Mouse (Mus musculus) neural tube, embryonic 12.5 days (tissue): ENCODE results near the gene A530032D15Rik. TPM values are rescaled to one million over a fixed set of nuclear protein-coding genes. Genes with fewer than 3 reads are reported as not detected.
"Not testable (repeated sequence)": the region's sequence is repeated elsewhere in the genome, so short reads cannot be mapped to it uniquely, and the experiment has no call there.

ENCODE experiments used
- ATAC-seq: fragments of 200-750 bp; cut with Nextera tagmentation; 2 replicates; pipeline ENCODE4 v1.8.0; 2017; ENCODE audit warnings: low read depth, mild to moderate bottlenecking, moderate TSS enrichment, moderate library complexity; ENCODE audit not compliant: low FRiP score
- H3K27ac ChIP-seq: fragments of 300-500 bp; sonication (generic); 2 replicates; pipeline ENCODE4 v1.5.1; 2016
- H3K27me3 ChIP-seq: fragments of 300-500 bp; sonication (generic); replicated peaks from 2 replicates; pipeline ENCODE4 v1.6.1; 2016; ENCODE audit warnings: mild to moderate bottlenecking
- H3K36me3 ChIP-seq: fragments of 300-500 bp; sonication (generic); 2 replicates; pipeline ENCODE4 v1.6.1; 2016; ENCODE audit warnings: mild to moderate bottlenecking
- H3K4me1 ChIP-seq: fragments of 300-500 bp; sonication (generic); 2 replicates; pipeline ENCODE4 v1.6.1; 2016
- H3K4me2 ChIP-seq: fragments of 300-500 bp; sonication (generic); replicated peaks from 2 replicates; pipeline ENCODE4 v1.6.1; 2016; ENCODE audit warnings: mild to moderate bottlenecking
- H3K4me3 ChIP-seq: fragments of 300-500 bp; sonication (generic); 2 replicates; pipeline ENCODE4 v1.5.1; 2016
- H3K9ac ChIP-seq: fragments of 300-500 bp; sonication (generic); 2 replicates; pipeline ENCODE4 v1.6.1; 2016; ENCODE audit warnings: mild to moderate bottlenecking
- H3K9me3 ChIP-seq: fragments of 300-500 bp; sonication (generic); 2 replicates; pipeline ENCODE4 v1.6.1; 2016; ENCODE audit warnings: mild to moderate bottlenecking
- WGBS: fragments of 180-500 bp; shearing (Covaris S2); methylation state at CpG from one replicate; pipeline ENCODE4 v1.1.7; 2016; 5-methylcytosine and 5-hydroxymethylcytosine counted together
- polyA plus RNA-seq: library from polyadenylated mRNA; unstranded; fragments of >200 nt; fragmentation: Nextera tagmentation; extraction: Ambion mirVana; gene quantifications from 2 replicates; pipeline ENCODE4 v1.2.1, GENCODE M21; 2016

The A530032D15Rik gene
- polyA plus RNA-seq, 1 experiment from 2014 or later: not detected

- not testable (repeated sequence) for H3K36me3 ChIP-seq, H3K4me3 ChIP-seq, H3K27me3 ChIP-seq, H3K9me3 ChIP-seq, H3K4me2 ChIP-seq, ATAC-seq, H3K9ac ChIP-seq, H3K27ac ChIP-seq, H3K4me1 ChIP-seq
- 89% methylated on average over 4 of the region's 4 CpGs for WGBS
These were observed 4.3 kb downstream of the A530032D15Rik start for GRCm38 (mm10) chr1:85105336-85105735.

GRCm38 (mm10) chr1:85101754-85102153 is 7.9 kb downstream of the A530032D15Rik start:
- WGBS: 87% methylated on average over 4 of the region's 4 CpGs
- not testable (repeated sequence) for H3K27ac ChIP-seq, H3K9me3 ChIP-seq, H3K9ac ChIP-seq, H3K4me1 ChIP-seq, H3K27me3 ChIP-seq, H3K36me3 ChIP-seq, H3K4me2 ChIP-seq, H3K4me3 ChIP-seq, ATAC-seq

- H3K9ac ChIP-seq, H3K4me3 ChIP-seq: not testable (repeated sequence)
These were observed 9.8 kb downstream of the A530032D15Rik start, which contains the start of gene Gm10553 for GRCm38 (mm10) chr1:85099864-85100263. TSS of gene Gm10553 (plus strand) at chr1:85100164.

GRCm38 (mm10) chr1:85099081-85099480 is 10.6 kb downstream of the A530032D15Rik start:
- WGBS: 85% methylated on average over 7 of the region's 7 CpGs
- not testable (repeated sequence) for H3K27ac ChIP-seq, ATAC-seq, H3K27me3 ChIP-seq, H3K9ac ChIP-seq, H3K4me1 ChIP-seq, H3K4me3 ChIP-seq, H3K36me3 ChIP-seq, H3K9me3 ChIP-seq, H3K4me2 ChIP-seq

More at GRCm38 (mm10) chr1:85099864-85100263, 9.8 kb downstream of the A530032D15Rik start, which contains the start of gene Gm10553:
- 77% methylated on average over 1 of the region's 1 CpGs for WGBS
- H3K27ac ChIP-seq, H3K36me3 ChIP-seq, H3K27me3 ChIP-seq, ATAC-seq, H3K4me1 ChIP-seq, H3K4me2 ChIP-seq, H3K9me3 ChIP-seq: not testable (repeated sequence)

GRCm38 (mm10) chr1:85093011-85093572 is 16.6 kb downstream of the A530032D15Rik start:
- H3K4me3 ChIP-seq, H3K4me2 ChIP-seq, H3K9ac ChIP-seq, H3K27me3 ChIP-seq, H3K4me1 ChIP-seq, H3K36me3 ChIP-seq, H3K27ac ChIP-seq, ATAC-seq: not testable (repeated sequence)
- WGBS: 85% methylated on average over 6 of the region's 7 CpGs
- H3K9me3 ChIP-seq: peaks cover 10% of the 10 kb centered on the region; the same call in 1 of the 2 replicates

GRCm38 (mm10) chr1:85092169-85092568 is 17.5 kb downstream of the A530032D15Rik start:
- H3K27me3 ChIP-seq, H3K4me3 ChIP-seq, H3K27ac ChIP-seq, H3K9me3 ChIP-seq, H3K4me2 ChIP-seq, ATAC-seq, H3K4me1 ChIP-seq, H3K9ac ChIP-seq, H3K36me3 ChIP-seq: not testable (repeated sequence)
- 40% methylated on average over 1 of the region's 3 CpGs for WGBS

GRCm38 (mm10) chr1:85086211-85086610 is 23.4 kb downstream of the A530032D15Rik start:
- not testable (repeated sequence) for H3K27ac ChIP-seq, H3K27me3 ChIP-seq, H3K9ac ChIP-seq, H3K4me3 ChIP-seq, H3K36me3 ChIP-seq, H3K4me2 ChIP-seq, H3K9me3 ChIP-seq, H3K4me1 ChIP-seq, ATAC-seq
- WGBS: 68% methylated on average over 1 of the region's 1 CpGs

- WGBS: 70% methylated on average over 3 of the region's 3 CpGs
- not testable (repeated sequence) for H3K9ac ChIP-seq, H3K4me2 ChIP-seq, H3K4me1 ChIP-seq, ATAC-seq, H3K27me3 ChIP-seq, H3K36me3 ChIP-seq, H3K9me3 ChIP-seq, H3K4me3 ChIP-seq, H3K27ac ChIP-seq
These were observed 24.9 kb downstream of the A530032D15Rik start for GRCm38 (mm10) chr1:85084803-85085202.

- H3K9ac ChIP-seq, H3K27ac ChIP-seq, H3K4me2 ChIP-seq, H3K4me1 ChIP-seq, H3K9me3 ChIP-seq, H3K27me3 ChIP-seq, ATAC-seq, H3K36me3 ChIP-seq, H3K4me3 ChIP-seq: not testable (repeated sequence)
- 72% methylated on average over 3 of the region's 3 CpGs for WGBS
These were observed 36.6 kb downstream of the A530032D15Rik start for GRCm38 (mm10) chr1:85073099-85073498.

GRCm38 (mm10) chr1:85071690-85072089 is 38.0 kb downstream of the A530032D15Rik start:
- not testable (repeated sequence) for H3K27ac ChIP-seq, H3K4me3 ChIP-seq, H3K27me3 ChIP-seq, H3K4me2 ChIP-seq, H3K4me1 ChIP-seq, H3K9ac ChIP-seq, H3K9me3 ChIP-seq, H3K36me3 ChIP-seq, ATAC-seq
- WGBS: 64% methylated on average over 3 of the region's 3 CpGs

- not testable (repeated sequence) for H3K27ac ChIP-seq, H3K9me3 ChIP-seq, H3K9ac ChIP-seq, H3K4me1 ChIP-seq, ATAC-seq, H3K36me3 ChIP-seq, H3K27me3 ChIP-seq, H3K4me3 ChIP-seq, H3K4me2 ChIP-seq
- WGBS: 81% methylated on average over 6 of the region's 6 CpGs
These were observed 73.9 kb downstream of the A530032D15Rik start for GRCm38 (mm10) chr1:85035801-85036200.

- not testable (repeated sequence) for H3K36me3 ChIP-seq, H3K27ac ChIP-seq, ATAC-seq, H3K4me2 ChIP-seq, H3K27me3 ChIP-seq, H3K4me1 ChIP-seq, H3K9ac ChIP-seq, H3K9me3 ChIP-seq, H3K4me3 ChIP-seq
- WGBS: 95% methylated on average over 3 of the region's 4 CpGs
These were observed 75.3 kb downstream of the A530032D15Rik start for GRCm38 (mm10) chr1:85034394-85034793.

GRCm38 (mm10) chr1:85033616-85034015 is 76.0 kb downstream of the A530032D15Rik start:
- not testable (repeated sequence) for H3K4me2 ChIP-seq, ATAC-seq, H3K9me3 ChIP-seq, H3K27ac ChIP-seq, H3K36me3 ChIP-seq, H3K4me3 ChIP-seq, H3K9ac ChIP-seq, H3K27me3 ChIP-seq, H3K4me1 ChIP-seq
- WGBS: 93% methylated on average over 6 of the region's 6 CpGs
